In the genomic region with DNA sequence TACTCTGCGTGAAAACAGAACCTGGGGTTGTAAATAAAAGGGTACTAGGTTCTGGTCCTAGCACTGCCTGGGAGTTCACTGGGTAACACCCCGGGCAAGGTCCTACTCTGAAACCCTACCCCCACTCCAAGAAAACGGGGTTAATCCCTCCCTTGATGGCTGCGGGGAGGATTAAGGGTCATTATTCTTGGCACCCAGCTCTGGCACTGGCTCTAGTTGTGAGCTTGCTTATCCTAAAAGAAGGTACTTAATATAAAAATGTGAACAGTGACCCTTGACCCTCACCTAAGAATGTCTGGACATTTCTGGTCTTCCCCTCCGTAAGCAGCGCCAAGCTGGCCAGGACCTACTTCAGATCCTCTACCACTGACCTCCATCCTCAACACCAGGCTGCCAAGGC, we compare ENCODE assay signal across 20 mouse cellular contexts. TPM values are rescaled to one million over a fixed set of nuclear protein-coding genes. Genes with fewer than 3 reads are reported as not detected.
A peak's percentile ranks its signal among the peaks of the same experiment; 100 is the strongest.
DNase-seq lines count a peak whose midpoint lies in the region; ATAC-seq lines count a peak whose summit lies in the region.
"Had no signal": no experiment of that assay in that cellular context is flagged by ENCODE, and none has a peak within 500 bp of the region (broad histone marks: within the 10 kb centered on the region; RNA-seq: fewer than 3 reads in every experiment).

No protein-coding gene starts in this region.

- no peak overlapping the region for H3K27ac ChIP-seq in kidney, embryonic 15.5 days
- H3K27ac ChIP-seq in midbrain, embryonic 12.5 days (replicated peaks) = no peak overlapping the region
- no peak overlapping the region for H3K27ac ChIP-seq in midbrain, embryonic 10.5 days (replicated peaks)
- H3K27ac ChIP-seq: limb, embryonic 15.5 days had no signal

- no peaks in the 10 kb centered on the region for H3K9me3 ChIP-seq in kidney, embryonic 15.5 days (replicated peaks)
- H3K9me3 ChIP-seq in midbrain, embryonic 12.5 days = no peaks in the 10 kb centered on the region
- no peaks in the 10 kb centered on the region for H3K9me3 ChIP-seq in midbrain, embryonic 10.5 days (replicated peaks)
- H3K9me3 ChIP-seq: G1E; limb, embryonic 15.5 days; megakaryocyte, embryonic 14.5 days had no signal

- H3K4me1 ChIP-seq in kidney, embryonic 15.5 days = peaks cover 16% of the 10 kb centered on the region
- peaks cover 16% of the 10 kb centered on the region for H3K4me1 ChIP-seq in midbrain, embryonic 12.5 days
- H3K4me1 ChIP-seq in midbrain, embryonic 10.5 days = peaks cover 28% of the 10 kb centered on the region

- H3K27me3 ChIP-seq in kidney, embryonic 15.5 days = no peaks in the 10 kb centered on the region
- H3K27me3 ChIP-seq in midbrain, embryonic 12.5 days = no peaks in the 10 kb centered on the region
- no peaks in the 10 kb centered on the region for H3K27me3 ChIP-seq in midbrain, embryonic 10.5 days (ENCODE audit: low read depth, poor library complexity, severe bottlenecking)
- H3K27me3 ChIP-seq: limb, embryonic 15.5 days; megakaryocyte, embryonic 14.5 days had no signal

- no peak overlapping the region for H3K9ac ChIP-seq in kidney, embryonic 15.5 days
- 0 out of 2 replicates have a peak overlapping the region, but pooled peaks have one; percentile 25 for H3K9ac ChIP-seq in midbrain, embryonic 12.5 days (replicated peaks)
- H3K9ac ChIP-seq: limb, embryonic 15.5 days had no signal

- 62% methylated on average over 6 of the region's 6 CpGs for WGBS in kidney, embryonic 15.5 days
- 21% methylated on average over 6 of the region's 6 CpGs for WGBS in midbrain, embryonic 12.5 days
- 27% methylated on average over 6 of the region's 6 CpGs for WGBS in midbrain, embryonic 10.5 days

- H3K4me2 ChIP-seq in kidney, embryonic 15.5 days = no peak overlapping the region
- H3K4me2 ChIP-seq in midbrain, embryonic 12.5 days (replicated peaks) = no peak overlapping the region
- H3K4me2 ChIP-seq: heart, embryonic 11.5 days; limb, embryonic 15.5 days had no signal

- DNase-seq in kidney, adult 11 months = peak; percentile 89
- DNase-seq in midbrain, embryonic 10.5 days (ENCODE audit: low spot score) = no peak
- peak; percentile 95 for DNase-seq in kidney, adult 9 months
- DNase-seq in retina, postnatal 1 day = peak; percentile 69
- no peak for DNase-seq in adrenal gland, postnatal 14 days
- DNase-seq: adrenal gland, postnatal 36 days; cerebellum, adult 2 months; cerebellum, postnatal 36 days; heart, postnatal 10 days; lung, adult 2 months; right cerebral cortex, postnatal 4 days; thymus, postnatal 14 days had no signal

- H3K36me3 ChIP-seq in kidney, embryonic 15.5 days = no peaks in the 10 kb centered on the region
- H3K36me3 ChIP-seq in midbrain, embryonic 12.5 days = no peaks in the 10 kb centered on the region
- H3K36me3 ChIP-seq in midbrain, embryonic 10.5 days = peaks cover 6% of the 10 kb centered on the region; the same call in 1 of the 2 replicates
- H3K36me3 ChIP-seq: limb, embryonic 15.5 days had no signal

- ATAC-seq in kidney, embryonic 15.5 days (replicated peaks; ENCODE audit: low FRiP score) = no peak
- ATAC-seq in midbrain, embryonic 12.5 days (ENCODE audit: low FRiP score, low read depth) = no peak
- ATAC-seq: activated CD4-positive, CD25-positive, alpha-beta regulatory T cell, adult 4 months had no signal

- no peak overlapping the region for H3K4me3 ChIP-seq in kidney, embryonic 15.5 days (replicated peaks)
- H3K4me3 ChIP-seq in midbrain, embryonic 12.5 days = no peak overlapping the region
- no peak overlapping the region for H3K4me3 ChIP-seq in midbrain, embryonic 10.5 days
- H3K4me3 ChIP-seq: limb, embryonic 15.5 days; megakaryocyte, embryonic 14.5 days; myocyte had no signal

RNA-seq across cellular contexts. Expression of a gene that starts 20.0 kb away (rescaled TPM):
- polyA plus RNA-seq in kidney, embryonic 15.5 days (2015; fragmentation: Nextera tagmentation; extraction: Ambion mirVana) = 12.0 and 13.1 TPM in 2 replicates
- 24.2 and 26.1 TPM in 2 replicates for polyA plus RNA-seq in midbrain, embryonic 12.5 days (2016; fragmentation: Nextera tagmentation; extraction: Ambion mirVana)
- polyA plus RNA-seq in midbrain, embryonic 10.5 days (2016; fragmentation: Nextera tagmentation; extraction: Ambion mirVana) = 19.2 and 20.0 TPM in 2 replicates
- 53.3 and 55.1 TPM in 2 replicates for total RNA-seq in adrenal gland, postnatal 14 days (2021)

RNA-seq across cellular contexts. Expression of a gene that starts 36.2 kb away (rescaled TPM):
- 7.5 and 8.3 TPM in 2 replicates for polyA plus RNA-seq in kidney, embryonic 15.5 days (2015; fragmentation: Nextera tagmentation; extraction: Ambion mirVana)
- polyA plus RNA-seq in midbrain, embryonic 12.5 days (2016; fragmentation: Nextera tagmentation; extraction: Ambion mirVana) = 9.0 and 9.2 TPM in 2 replicates
- 8.3 and 8.6 TPM in 2 replicates for polyA plus RNA-seq in midbrain, embryonic 10.5 days (2016; fragmentation: Nextera tagmentation; extraction: Ambion mirVana)
- 46.4 and 49.9 TPM in 2 replicates for total RNA-seq in adrenal gland, postnatal 14 days (2021)

RNA-seq across cellular contexts. Expression of a gene that starts 55.7 kb away (rescaled TPM):
- polyA plus RNA-seq in kidney, embryonic 15.5 days (2015; fragmentation: Nextera tagmentation; extraction: Ambion mirVana) = 77.3 and 85.7 TPM in 2 replicates
- 79.9 and 85.5 TPM in 2 replicates for polyA plus RNA-seq in midbrain, embryonic 12.5 days (2016; fragmentation: Nextera tagmentation; extraction: Ambion mirVana)
- polyA plus RNA-seq in midbrain, embryonic 10.5 days (2016; fragmentation: Nextera tagmentation; extraction: Ambion mirVana) = 91.9 and 92.2 TPM in 2 replicates
- 48.7 and 55.0 TPM in 2 replicates for total RNA-seq in adrenal gland, postnatal 14 days (2021)

Comparison
In these comparisons a context has a peak if more than half of its experiments do, and no peak if none do; other contexts are left out.
1. DNase-seq: peak in kidney, adult 11 months (single experiment), kidney, adult 9 months (single experiment) and retina, postnatal 1 day (single experiment); none in midbrain, embryonic 10.5 days (single experiment) and adrenal gland, postnatal 14 days (single experiment).